Mouse (Mus musculus) liver, postnatal 0 days (tissue): Measurements from ENCODE around the gene Yars. TPM values are rescaled to one million over a fixed set of nuclear protein-coding genes. Genes with fewer than 3 reads are reported as not detected.

Source experiments
- ATAC-seq: fragments of 200-750 bp; cut with Nextera tagmentation; 2 replicates; pipeline ENCODE4 v1.8.0; 2017; ENCODE audit warnings: mild to moderate bottlenecking, moderate library complexity
- DNase-seq: peaks from one replicate; pipeline ENCODE4 v3.0.0-alpha.2; 2016
- H3K27ac ChIP-seq: fragments of 300-500 bp; sonication (generic); 2 replicates; pipeline ENCODE4 v1.5.1; 2014; ENCODE audit warnings: antibody characterized with exemption, moderate library complexity, mild to moderate bottlenecking, low read depth
- H3K27me3 ChIP-seq: fragments of 300-500 bp; sonication (generic); 2 replicates; pipeline ENCODE4 v1.6.1; 2014; ENCODE audit warnings: low read length, control low read depth, mixed read lengths; ENCODE audit not compliant: insufficient read depth
- H3K36me3 ChIP-seq: fragments of 300-500 bp; sonication (generic); replicated peaks from 2 replicates; pipeline ENCODE4 v1.6.1; 2014; ENCODE audit warnings: mild to moderate bottlenecking, control low read depth, low read length, moderate library complexity, mixed read lengths; ENCODE audit not compliant: insufficient read depth
- H3K4me1 ChIP-seq: fragments of 300-500 bp; sonication (generic); 2 replicates; pipeline ENCODE4 v1.6.1; 2014; ENCODE audit warnings: antibody characterized with exemption, mild to moderate bottlenecking, control low read depth; ENCODE audit not compliant: insufficient read depth
- H3K4me2 ChIP-seq: fragments of 300-500 bp; sonication (generic); 2 replicates; pipeline ENCODE4 v1.6.1; 2014; ENCODE audit warnings: low read depth, mild to moderate bottlenecking, low read length, moderate library complexity, mixed read lengths
- H3K4me3 ChIP-seq: fragments of 300-500 bp; sonication (generic); 2 replicates; pipeline ENCODE4 v1.5.1; 2014; ENCODE audit warnings: low read depth, low read length
- H3K9ac ChIP-seq: fragments of 300-500 bp; sonication (generic); replicated peaks from 2 replicates; pipeline ENCODE4 v1.6.1; 2014; ENCODE audit warnings: mild to moderate bottlenecking, moderate library complexity
- H3K9me3 ChIP-seq: fragments of 300-500 bp; sonication (generic); 2 replicates; pipeline ENCODE4 v1.6.1; 2016; ENCODE audit warnings: mild to moderate bottlenecking, control low read depth, low read length, mixed read lengths
- CTCF ChIP-seq: sonication (generic); IDR thresholded peaks from 2 replicates; pipeline ENCODE4 v1.5.1; 2016; ENCODE audit warnings: antibody characterized with exemption, low read depth
- EP300 ChIP-seq: IDR thresholded peaks from 2 replicates; pipeline ENCODE4 v1.6.1; 2016; ENCODE audit warnings: antibody characterized with exemption, low read depth, mild to moderate bottlenecking
- WGBS: fragments of 180-500 bp; shearing (Covaris S2); extraction: QIAGEN DNeasy Blood & Tissue Kit; methylation state at CpG from one replicate; pipeline ENCODE4 v1.1.7; 2014; ENCODE audit not compliant: insufficient replicate concordance; 5-methylcytosine and 5-hydroxymethylcytosine counted together
- polyA plus RNA-seq: library from polyadenylated mRNA; unstranded; fragments of >200 nt; fragmentation: Nextera tagmentation; extraction: Ambion mirVana; gene quantifications from 2 replicates; pipeline ENCODE4 v1.2.1, GENCODE M21; 2015

Gene Yars
- polyA plus RNA-seq, 1 experiment from 2014 or later = 25.7 TPM

- Histone ChIP-seq H3K4me3 (no peak overlapping the region; the same call in 1 of the 2 replicates), H3K27me3 (peaks cover 34% of the 10 kb centered on the region), H3K4me1 (peaks cover 20% of the 10 kb centered on the region), H3K4me2 (peak overlapping the region; percentile 50), H3K27ac (peak overlapping the region; percentile 89), H3K9me3 (no peaks in the 10 kb centered on the region), H3K36me3 (no peaks in the 10 kb centered on the region), H3K9ac (no peak overlapping the region)
- ATAC-seq (peak; percentile 26), DNase-seq (no peak)
- WGBS = 9% methylated on average over 15 of the region's 15 CpGs
- TF ChIP-seq EP300 (no peak), CTCF (no peak)
Observed at GRCm38 (mm10) chr4:129251482-129252125, 62.0 kb downstream of the Yars start.

GRCm38 (mm10) chr4:129252492-129252891, 62.9 kb downstream of the Yars start:
- Histone ChIP-seq H3K36me3 (no peaks in the 10 kb centered on the region), H3K27ac (no peak overlapping the region), H3K4me2 (no peak overlapping the region), H3K27me3 (peaks cover 26% of the 10 kb centered on the region), H3K4me3 (no peak overlapping the region), H3K4me1 (peaks cover 22% of the 10 kb centered on the region), H3K9me3 (no peaks in the 10 kb centered on the region), H3K9ac (no peak overlapping the region)
- 77% methylated on average over 2 of the region's 2 CpGs for WGBS
- TF ChIP-seq EP300 (no peak), CTCF (no peak)
- ATAC-seq = no peak
- no peak for DNase-seq

GRCm38 (mm10) chr4:129254571-129254970, 65.0 kb downstream of the Yars start:
- Histone ChIP-seq H3K36me3 (no peaks in the 10 kb centered on the region), H3K27ac (no peak overlapping the region), H3K4me3 (no peak overlapping the region), H3K9me3 (no peaks in the 10 kb centered on the region), H3K4me2 (no peak overlapping the region), H3K9ac (no peak overlapping the region), H3K27me3 (peaks cover 9% of the 10 kb centered on the region; the same call in 1 of the 2 replicates), H3K4me1 (peaks cover 22% of the 10 kb centered on the region)
- 81% methylated on average over 3 of the region's 3 CpGs for WGBS
- no peak for ATAC-seq
- no peak for DNase-seq
- TF ChIP-seq CTCF = no peak
- no peak for TF ChIP-seq EP300

- Histone ChIP-seq H3K4me3 (no peak overlapping the region), H3K9me3 (no peaks in the 10 kb centered on the region), H3K4me2 (peak overlapping the region; percentile 38; the same call in 1 of the 2 replicates), H3K9ac (no peak overlapping the region; the same call in 1 of the 2 replicates), H3K27me3 (no peaks in the 10 kb centered on the region), H3K4me1 (peaks cover 12% of the 10 kb centered on the region), H3K36me3 (no peaks in the 10 kb centered on the region), H3K27ac (peak overlapping the region; percentile 44; the same call in 1 of the 2 replicates)
- DNase-seq = peak; percentile 71
- ATAC-seq = peak; percentile 75
- WGBS = 20% methylated on average over 8 of the region's 8 CpGs
- no peak; the same call in 1 of the 2 replicates for TF ChIP-seq EP300
- no peak for TF ChIP-seq CTCF
Observed at GRCm38 (mm10) chr4:129256450-129257380, 67.2 kb downstream of the Yars start.

GRCm38 (mm10) chr4:129259101-129259500, 69.5 kb downstream of the Yars start:
- ATAC-seq (no peak), DNase-seq (no peak)
- no peak overlapping the region for H3K9ac ChIP-seq
- H3K9me3 ChIP-seq = no peaks in the 10 kb centered on the region
- no peaks in the 10 kb centered on the region for H3K27me3 ChIP-seq
- 78% methylated on average over 4 of the region's 4 CpGs for WGBS
- TF ChIP-seq CTCF = no peak
- TF ChIP-seq EP300 = no peak
- no peaks in the 10 kb centered on the region for H3K36me3 ChIP-seq
- H3K4me3 ChIP-seq = no peak overlapping the region
- H3K4me2 ChIP-seq = no peak overlapping the region
- peaks cover 24% of the 10 kb centered on the region for H3K4me1 ChIP-seq
- no peak overlapping the region for H3K27ac ChIP-seq

GRCm38 (mm10) chr4:129260678-129261077, 71.1 kb downstream of the Yars start:
- no peak for TF ChIP-seq CTCF
- no peak for TF ChIP-seq EP300
- ATAC-seq (no peak), DNase-seq (no peak)
- H3K4me3 ChIP-seq = no peak overlapping the region
- no peaks in the 10 kb centered on the region for H3K36me3 ChIP-seq
- WGBS = 40% methylated on average over 6 of the region's 6 CpGs
- no peak overlapping the region for H3K9ac ChIP-seq
- no peaks in the 10 kb centered on the region for H3K9me3 ChIP-seq
- H3K27ac ChIP-seq = no peak overlapping the region
- H3K4me2 ChIP-seq = no peak overlapping the region
- H3K27me3 ChIP-seq = no peaks in the 10 kb centered on the region
- H3K4me1 ChIP-seq = peaks cover 27% of the 10 kb centered on the region
